Mouse (Mus musculus) testis, adult 2 months (tissue): ENCODE measurements around the gene Pycard.

Source experiments
- CTCF ChIP-seq: fragments of 200-500 bp; IDR thresholded peaks from 2 replicates; pipeline ENCODE4 v1.5.1; 2012; ENCODE audit warnings: low read depth, mild to moderate bottlenecking, inconsistent platforms, low read length, moderate library complexity; ENCODE audit not compliant: control insufficient read depth, insufficient read depth, insufficient replicate concordance
- POLR2A ChIP-seq: fragments of 200-500 bp; IDR thresholded peaks from 2 replicates; pipeline ENCODE4 v1.6.1; 2012; ENCODE audit warnings: low read depth, mild to moderate bottlenecking, inconsistent platforms, low read length, moderate library complexity; ENCODE audit not compliant: control insufficient read depth

DNA sequence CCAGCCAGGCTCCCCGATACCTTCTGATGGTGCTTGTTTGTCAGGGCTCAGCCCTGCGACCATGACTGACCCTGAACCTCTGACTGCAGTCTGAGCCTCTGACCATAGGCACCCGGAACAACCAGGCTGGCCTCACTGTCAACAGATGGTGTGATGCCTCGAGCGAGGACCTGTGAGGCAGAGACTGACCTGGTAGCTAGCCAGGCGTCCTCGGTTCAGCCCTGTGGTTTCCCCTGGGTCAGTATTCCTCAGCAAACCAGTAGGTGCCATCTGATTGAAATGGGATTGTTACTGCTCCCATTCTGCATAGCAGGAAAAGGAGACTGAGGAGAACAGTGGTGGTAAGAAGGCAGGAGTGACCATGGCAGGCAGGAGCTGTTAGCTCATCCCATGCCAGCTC is 12.5 kb upstream of the Pycard start:
- no peak for TF ChIP-seq CTCF
- no peak for TF ChIP-seq POLR2A
